Mouse (Mus musculus) CH12.LX (cell line): ENCODE measurements around the gene Sdsl.

ENCODE experiments used
- CTCF ChIP-seq, 2 experiments: IDR thresholded peaks in 1 of 2; conservative IDR thresholded peaks in 1 of 2; 2 replicates each; pipeline ENCODE4 v1.5.1; 2011 to 2012; ENCODE audit warnings: low read depth in 2 of 2, low read length in 2 of 2, improper control_type of control experiment in 1 of 2, inconsistent platforms in 1 of 2, mild to moderate bottlenecking in 1 of 2, moderate library complexity in 1 of 2
- EP300 ChIP-seq: IDR thresholded peaks from 2 replicates; pipeline ENCODE4 v1.6.1; 2011; ENCODE audit warnings: low read length, improper control_type of control experiment
- IRF4 ChIP-seq: IDR thresholded peaks from 2 replicates; pipeline ENCODE4 v1.6.1; 2014; ENCODE audit warnings: low read depth, mild to moderate bottlenecking, inconsistent platforms, low read length, improper control_type of control experiment
- MAFK ChIP-seq: IDR thresholded peaks from 2 replicates; pipeline ENCODE4 v1.6.1; 2011; ENCODE audit warnings: low read length, improper control_type of control experiment; ENCODE audit not compliant: insufficient replicate concordance
- MAX ChIP-seq: IDR thresholded peaks from 2 replicates; pipeline ENCODE4 v1.6.1; 2011; ENCODE audit warnings: low read length, improper control_type of control experiment
- POLR2A ChIP-seq: IDR thresholded peaks from 2 replicates; pipeline ENCODE4 v1.6.1; 2011; ENCODE audit warnings: low read depth, mild to moderate bottlenecking, improper control_type of control experiment, low read length
- USF2 ChIP-seq: conservative IDR thresholded peaks from 2 replicates; pipeline ENCODE4 v1.6.1; 2011; ENCODE audit warnings: low read depth, low read length, improper control_type of control experiment

DNA sequence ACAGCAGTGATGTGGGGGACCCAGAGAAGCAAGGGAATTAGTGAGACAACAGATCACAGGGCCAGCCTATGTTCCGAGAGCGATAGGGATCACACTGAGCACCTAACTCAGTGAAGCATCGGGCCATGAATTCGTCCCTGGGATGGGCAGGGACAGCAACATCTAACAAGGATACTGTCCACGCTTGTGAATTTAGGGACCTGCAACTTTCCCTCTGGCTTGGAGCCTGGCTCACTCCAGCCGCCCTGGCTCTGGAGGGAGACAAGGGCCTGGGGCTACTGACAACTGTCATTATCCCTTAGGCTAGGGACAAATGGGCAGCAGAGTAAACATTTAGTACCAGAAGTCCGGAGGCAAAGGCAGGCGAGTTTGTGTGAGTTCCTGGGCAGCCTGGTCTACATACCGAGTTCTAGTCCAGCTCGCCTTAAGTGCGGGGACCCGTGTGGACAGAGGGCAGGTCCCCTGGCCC lies 30.1 kb upstream of the Sdsl start:
- TF ChIP-seq IRF4 (no peak), POLR2A (no peak), USF2 (no peak), CTCF (conservative IDR thresholded peaks at IDR 0.05 in 1 of 2, IDR thresholded peaks at IDR 0.05 in 1 of 2; ENCODE audit: low read depth in 2 of 2, low read length in 2 of 2) (no peak), MAFK (no peak), EP300 (no peak), MAX (no peak; the same call in 1 of the 2 replicates)
